Comparison of ENCODE assay signal across 19 mouse cellular contexts in the genomic region with DNA sequence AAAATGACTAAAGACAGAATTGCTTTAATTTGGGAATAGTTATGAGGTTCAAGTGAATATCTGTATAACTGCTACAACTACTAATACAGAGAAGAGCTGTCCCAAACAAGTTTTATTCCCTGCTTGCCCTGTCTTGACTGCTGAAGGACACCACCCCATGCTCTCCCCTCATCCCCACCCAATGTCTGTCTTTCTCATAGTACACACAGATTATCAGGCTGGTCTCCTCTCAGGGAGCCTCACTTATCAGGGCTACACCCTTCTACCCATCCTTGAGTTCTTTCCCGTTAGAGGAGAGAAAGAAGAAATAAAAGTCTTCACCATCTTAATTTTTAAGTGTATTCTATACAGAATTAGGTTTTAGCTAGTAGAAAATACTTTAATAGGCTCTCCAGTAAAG. TPM values are rescaled to one million over a fixed set of nuclear protein-coding genes. Genes with fewer than 3 reads are reported as not detected.
"Had no signal": no experiment of that assay in that cellular context is flagged by ENCODE, and none has a peak within 500 bp of the region (broad histone marks: within the 10 kb centered on the region; RNA-seq: fewer than 3 reads in every experiment).

No protein-coding gene starts in this region.

- DNase-seq: kidney, adult 8-10 months; kidney, postnatal 36 days; layer of hippocampus, adult 9-11 months; right cerebral cortex, adult 18-20 months; right cerebral cortex, postnatal 25 days; thymus, adult 2 months; thymus, postnatal 25 days had no signal

- H3K4me2 ChIP-seq: limb, embryonic 12.5 days; lung, embryonic 15.5 days; midbrain, embryonic 11.5 days; midbrain, embryonic 15.5 days had no signal

- H3K4me1 ChIP-seq: limb, embryonic 12.5 days; lung, embryonic 15.5 days; midbrain, embryonic 15.5 days had no signal

- H3K9ac ChIP-seq: limb, embryonic 12.5 days; lung, embryonic 15.5 days; midbrain, embryonic 15.5 days had no signal

- ATAC-seq: inflammation-experienced regulatory T-cells, adult 6 months; intestine, postnatal 0 days; midbrain, embryonic 15.5 days had no signal

- H3K4me3 ChIP-seq: limb, embryonic 12.5 days; lung, embryonic 15.5 days; midbrain, embryonic 15.5 days had no signal

- H3K36me3 ChIP-seq: limb, embryonic 12.5 days; lung, embryonic 15.5 days; midbrain, embryonic 15.5 days had no signal

- H3K27me3 ChIP-seq: limb, embryonic 12.5 days; lung, embryonic 15.5 days; midbrain, embryonic 15.5 days had no signal

- H3K9me3 ChIP-seq: limb, embryonic 12.5 days; lung, embryonic 15.5 days; midbrain, embryonic 15.5 days had no signal

- H3K27ac ChIP-seq: kidney, postnatal 0 days; limb, embryonic 12.5 days; lung, embryonic 15.5 days; midbrain, embryonic 15.5 days had no signal

RNA-seq across cellular contexts. Expression of a gene that starts 34.0 kb away (rescaled TPM):
- total RNA-seq: layer of hippocampus, adult 18-20 months; left cerebral cortex, postnatal 36 days; liver, adult 2 months had no signal
- polyA plus RNA-seq: inflammation-experienced regulatory T-cells, adult 6 months; intestine, postnatal 0 days; kidney, postnatal 0 days; limb, embryonic 12.5 days; liver, adult 2 months; lung, embryonic 15.5 days; midbrain, embryonic 11.5 days; midbrain, embryonic 15.5 days; neural tube, embryonic 14.5 days; testis, adult 2 months; thymus, adult 2 months had no signal
